Mouse (Mus musculus) layer of hippocampus, adult 2 months (tissue): ENCODE results near the gene Emd. TPM values are rescaled to one million over a fixed set of nuclear protein-coding genes. Genes with fewer than 3 reads are reported as not detected.
"Not testable (repeated sequence)": the region's sequence is repeated elsewhere in the genome, so short reads cannot be mapped to it uniquely, and the experiment has no call there.

Source experiments
- DNase-seq, 2 experiments: peaks; one replicate each; pipeline ENCODE4 v3.0.0; 2022; ENCODE audit warnings: low spot score in 2 of 2
- H3K27ac ChIP-seq: fragments of 200-600 bp; 2 replicates; pipeline ENCODE4 v1.8.1; 2022
- H3K4me3 ChIP-seq: fragments of 200-600 bp; 2 replicates; pipeline ENCODE4 v1.8.1; 2022; ENCODE audit warnings: mild to moderate bottlenecking
- CTCF ChIP-seq: fragments of 200-600 bp; conservative IDR thresholded peaks from 2 replicates; pipeline ENCODE4 v1.8.1; 2022; ENCODE audit warnings: antibody characterized with exemption, mild to moderate bottlenecking, moderate library complexity
- long read RNA-seq, 2 experiments: library from polyadenylated mRNA; stranded (forward); transcript quantifications; one replicate each; pipeline ENCODE4 v2.0.0; 2021; ENCODE audit warnings: borderline mapping rate in 2 of 2
- total RNA-seq, 2 experiments: library from RNA; stranded (reverse); gene quantifications; 2 replicates each; pipeline ENCODE4 v1.2.3; 2021

Gene Emd
- 10 to 100 TPM; 31.8 to 39.5 TPM for total RNA-seq
- long read RNA-seq, experiment 1, partial matches to known transcripts: 3 of 4 reads
- long read RNA-seq, experiment 1, other reads (novel, unspliced or antisense): 0 of 4 reads
- long read RNA-seq, experiment 2, transcript Emd-201 (6 exons, 1,595 nt): major isoform, 5 of 13 reads
- long read RNA-seq, experiment 2, partial matches to known transcripts: 4 of 13 reads
- long read RNA-seq, experiment 2, other reads (novel, unspliced or antisense): 4 of 13 reads

DNA sequence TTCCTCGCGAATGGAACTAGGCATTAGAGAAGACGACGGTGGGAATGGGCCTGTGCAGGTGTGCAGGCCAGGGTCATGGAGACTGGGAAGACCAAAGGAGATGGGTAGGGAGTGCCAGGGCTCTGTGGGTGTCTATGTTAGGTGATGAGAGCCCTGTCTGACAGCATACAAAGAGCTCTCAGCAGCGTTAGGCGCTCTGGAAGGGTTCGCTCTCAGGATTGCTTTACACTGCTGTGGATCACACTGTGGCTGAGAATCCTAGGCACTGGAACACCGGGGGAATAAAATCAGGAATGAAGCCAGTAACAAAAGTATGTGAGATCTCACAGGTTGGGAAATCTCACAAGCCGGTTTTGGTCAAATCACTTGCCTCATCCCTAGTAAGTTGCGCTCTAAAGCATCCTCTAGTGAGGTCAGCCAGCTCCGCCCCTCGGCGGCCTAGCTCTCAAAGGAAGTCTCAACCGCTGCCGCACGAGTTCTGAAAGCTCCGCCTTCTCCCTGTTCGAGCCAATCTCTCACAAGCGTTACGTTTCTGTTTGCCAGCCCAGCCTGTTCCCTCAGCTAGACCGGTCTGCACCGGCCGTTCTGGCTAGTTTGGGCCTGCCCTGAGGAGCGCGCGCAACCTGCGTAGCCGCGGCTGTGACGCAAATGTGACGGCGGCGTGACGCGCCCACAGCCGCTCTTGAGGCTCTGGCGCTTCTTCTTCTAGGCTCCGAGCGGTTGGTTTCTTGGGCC, at the start of gene Emd:
Gene Emd (plus strand): TSS at position 535 of the 735 bp plus-strand sequence.
- DNase-seq: peak; percentile 80 to 91
- Histone ChIP-seq H3K4me3 (peak within 1 kb of the TSS; percentile 72), H3K27ac (peak within 1 kb of the TSS; percentile 92)
- no peak for TF ChIP-seq CTCF

DNA sequence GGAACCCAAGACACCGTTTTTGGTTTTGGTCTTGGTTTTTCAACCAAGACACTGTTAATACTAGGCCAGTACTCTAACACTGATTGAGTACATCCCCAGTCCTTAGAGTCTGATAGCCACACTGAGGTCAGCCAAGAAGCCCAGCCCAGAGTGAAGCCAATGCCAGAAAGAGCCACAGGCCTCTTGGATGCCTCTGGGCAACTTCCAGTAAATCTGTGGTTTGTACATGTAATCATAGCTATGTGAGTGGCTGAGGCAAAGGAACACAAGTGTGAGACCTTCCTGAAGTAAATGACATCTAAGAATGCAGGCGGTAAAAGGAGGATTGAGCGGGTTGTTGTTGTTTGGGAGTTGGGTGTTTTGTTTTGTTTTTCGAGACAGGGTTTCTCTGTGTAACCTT, 36.0 kb upstream of the Emd start:
- no peak for TF ChIP-seq CTCF
- Histone ChIP-seq H3K4me3 (no peak overlapping the region), H3K27ac (no peak overlapping the region)
- no peak for DNase-seq

- H3K4me3 ChIP-seq: no peak overlapping the region
- TF ChIP-seq CTCF: no peak
- no peak for DNase-seq
Measured at GRCm38 (mm10) chrX:74219449-74219848, 35.0 kb upstream of the Emd start.

DNA sequence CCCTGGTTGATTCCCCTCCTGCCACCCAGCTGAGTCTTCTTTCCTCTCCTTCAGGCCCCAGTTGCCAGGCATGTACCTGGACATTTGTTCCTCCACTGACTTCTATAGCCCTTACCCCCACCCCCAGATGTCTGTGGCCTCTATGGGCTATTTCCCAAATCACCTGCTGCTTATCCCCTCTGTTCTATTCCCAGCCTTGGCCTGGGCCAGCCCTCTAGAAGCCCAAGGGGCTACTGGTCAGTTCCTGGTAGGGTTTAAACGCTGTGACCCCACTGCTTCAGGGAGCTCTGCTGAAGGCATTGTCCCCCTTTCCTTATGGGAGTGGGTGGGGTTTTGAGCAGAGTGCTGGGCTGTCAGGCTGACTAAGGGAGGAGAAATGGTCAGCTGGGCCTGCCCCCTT, 34.4 kb upstream of the Emd start:
- not testable (repeated sequence) for H3K27ac ChIP-seq, DNase-seq, H3K4me3 ChIP-seq

More at GRCm38 (mm10) chrX:74219449-74219848, 35.0 kb upstream of the Emd start:
- H3K27ac ChIP-seq: no peak overlapping the region

- DNase-seq: no peak
- Histone ChIP-seq H3K4me3 (no peak overlapping the region), H3K27ac (no peak overlapping the region)
- no peak for TF ChIP-seq CTCF
Measured at GRCm38 (mm10) chrX:74230038-74230437, 24.4 kb upstream of the Emd start.

DNA sequence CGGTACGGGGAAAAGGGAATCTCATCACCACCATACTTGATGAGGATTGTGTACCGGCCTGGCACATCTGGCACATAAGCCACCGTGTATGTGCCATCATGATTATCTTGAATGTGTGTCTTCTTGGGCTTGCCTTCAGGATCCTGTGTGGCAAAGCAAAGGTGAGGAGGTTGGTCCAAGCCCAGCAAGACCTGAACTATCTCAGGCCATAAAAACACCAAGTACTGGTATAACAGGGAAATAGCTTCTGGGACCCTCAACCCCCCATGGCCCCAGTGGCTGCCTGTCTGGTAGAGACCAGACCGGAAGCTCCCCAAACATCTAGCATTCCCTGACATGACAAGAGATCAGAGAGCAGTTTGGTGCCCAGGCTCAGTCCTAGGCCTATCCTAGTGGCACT, 21.3 kb upstream of the Emd start:
- DNase-seq: no peak
- no peak overlapping the region for H3K27ac ChIP-seq
- H3K4me3 ChIP-seq: no peak overlapping the region
- TF ChIP-seq CTCF: no peak

GRCm38 (mm10) chrX:74240332-74240731, 14.2 kb upstream of the Emd start:
- H3K4me3 ChIP-seq: no peak overlapping the region
- DNase-seq: no peak
- no peak for TF ChIP-seq CTCF
- no peak overlapping the region for H3K27ac ChIP-seq

DNA sequence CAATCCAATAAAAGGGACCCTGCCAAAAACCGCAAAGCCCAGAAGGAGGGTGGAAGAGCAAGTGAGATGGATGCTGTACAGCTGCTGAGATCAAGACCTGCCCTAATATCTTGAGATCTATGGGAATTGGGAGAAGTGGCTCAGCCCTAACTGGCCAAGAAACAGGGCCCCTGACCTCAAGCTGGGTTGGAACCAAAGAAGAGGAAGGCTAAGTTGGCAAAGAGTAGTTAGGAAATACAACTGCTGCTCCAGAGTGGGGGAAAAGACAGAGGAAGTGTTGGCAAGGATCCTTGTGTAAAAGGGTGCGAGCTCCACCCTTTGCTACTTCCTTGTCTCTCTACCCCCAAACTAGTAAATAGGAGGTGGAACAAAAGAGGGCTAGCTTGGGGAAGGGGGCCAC, 11.1 kb upstream of the Emd start:
- DNase-seq: no peak
- Histone ChIP-seq H3K27ac (no peak overlapping the region), H3K4me3 (no peak overlapping the region)
- TF ChIP-seq CTCF: no peak

GRCm38 (mm10) chrX:74243807-74244206, 10.7 kb upstream of the Emd start:
- no peak overlapping the region; the same call in 1 of the 2 replicates for H3K4me3 ChIP-seq
- 0 out of 2 replicates have a peak overlapping the region, but pooled peaks have one; percentile 3 for H3K27ac ChIP-seq
- DNase-seq: no peak
- TF ChIP-seq CTCF: no peak

DNA sequence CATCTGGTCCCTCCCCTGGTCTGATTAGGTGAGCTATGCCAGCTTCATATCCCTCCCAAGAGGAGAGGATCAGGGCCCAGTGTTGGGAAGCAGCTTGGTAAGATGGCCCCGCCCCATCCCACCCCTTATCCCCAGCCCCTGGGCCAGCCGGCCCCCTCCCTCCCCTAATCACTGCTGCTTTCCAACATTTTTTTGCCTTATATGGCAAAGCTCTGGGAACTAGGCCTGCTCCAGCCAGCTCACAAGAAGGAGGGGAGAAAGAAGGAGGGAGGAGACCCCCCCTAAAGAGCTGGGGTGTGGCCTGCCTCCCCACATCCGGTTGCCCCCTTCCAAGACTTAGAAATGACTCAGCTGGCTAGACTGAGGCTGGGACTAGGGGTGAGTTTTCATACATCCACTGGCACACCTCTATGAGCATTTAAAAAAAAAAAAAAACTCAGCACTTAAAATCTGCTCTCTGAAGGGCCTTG, 9.8 kb upstream of the Emd start:
- DNase-seq: peak in 1 of 2 experiments; percentile 16
- Histone ChIP-seq H3K27ac (peak overlapping the region; percentile 86; the same call in 1 of the 2 replicates), H3K4me3 (peak overlapping the region; percentile 70; the same call in 1 of the 2 replicates)
- TF ChIP-seq CTCF: no peak

- TF ChIP-seq CTCF: no peak
- DNase-seq: no peak
- peak overlapping the region; percentile 70 for H3K4me3 ChIP-seq
- peak overlapping the region; percentile 86 for H3K27ac ChIP-seq
Measured at GRCm38 (mm10) chrX:74245107-74245506, 9.4 kb upstream of the Emd start.

GRCm38 (mm10) chrX:74245687-74246086, 8.8 kb upstream of the Emd start:
- peak; percentile 45 to 62 for DNase-seq
- H3K4me3 ChIP-seq: peak overlapping the region; percentile 70
- peak overlapping the region; percentile 86 for H3K27ac ChIP-seq
- no peak; the same call in 1 of the 2 replicates for TF ChIP-seq CTCF

GRCm38 (mm10) chrX:74246213-74246681, 8.2 kb upstream of the Emd start:
- no peak for TF ChIP-seq CTCF
- H3K27ac ChIP-seq: peak overlapping the region; percentile 86
- peak; percentile 76 to 90 for DNase-seq
- H3K4me3 ChIP-seq: peak overlapping the region; percentile 70
